Mouse (Mus musculus): ENCODE data around the gene Grasp. TPM values are rescaled to one million over a fixed set of nuclear protein-coding genes. Genes with fewer than 3 reads are reported as not detected.

Grasp gene
- total and polyA plus RNA-seq, 3 experiments = 7.6 to 11.5 (median 10.9) TPM

DNA sequence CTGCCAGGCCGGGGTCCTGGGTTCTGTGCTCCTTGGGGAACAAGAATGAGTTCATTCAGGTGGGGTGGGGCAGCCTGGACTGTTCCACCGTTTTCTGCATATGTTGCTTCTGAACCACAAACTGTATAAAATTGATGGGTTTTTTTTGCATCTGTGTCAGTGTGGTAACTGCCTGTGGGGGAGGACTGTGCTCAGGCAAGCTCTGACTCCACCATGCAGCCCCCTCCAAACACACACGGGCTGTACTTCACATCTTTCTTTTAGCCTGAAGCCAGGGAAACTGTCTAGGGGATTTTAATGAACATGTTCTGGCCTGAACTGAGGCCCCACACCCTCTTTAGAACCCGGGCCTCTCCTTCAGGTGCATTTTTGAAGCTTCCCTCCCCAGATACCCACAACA lies 8.6 kb downstream of the Grasp start:
- H3K27ac ChIP-seq = no peak overlapping the region

DNA sequence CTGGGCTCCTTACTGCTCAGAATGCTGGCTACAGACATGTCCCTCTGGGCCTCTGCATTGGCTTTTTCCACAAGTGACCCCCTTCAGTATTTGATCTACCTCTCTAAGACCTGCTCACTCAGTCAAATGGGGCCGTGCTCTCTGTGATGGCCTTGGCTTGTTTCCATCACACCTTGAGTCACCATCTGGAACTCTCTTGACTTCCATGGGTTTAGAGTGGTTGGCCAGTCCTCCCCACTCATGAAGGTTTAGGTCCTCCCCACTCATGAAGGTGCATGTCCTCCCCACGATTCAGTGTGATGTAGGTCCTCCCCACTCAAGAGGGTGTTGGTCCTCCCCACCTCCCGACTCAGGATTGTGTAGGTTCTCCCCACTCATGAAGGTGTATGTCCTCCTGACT lies 9.2 kb downstream of the Grasp start:
- no peak for TF ChIP-seq EP300 (IDR thresholded peaks at IDR 0.05; ENCODE audit: insufficient read depth, low read depth, low read length)
- TF ChIP-seq POLR2A (IDR thresholded peaks at IDR 0.05; ENCODE audit: insufficient read depth, low read depth, low read length) = no peak
- TF ChIP-seq CTCF (IDR thresholded peaks at IDR 0.05) = no peak
- no peak overlapping the region for H3K4me3 ChIP-seq
- no peaks in the 10 kb centered on the region for H3K79me2 ChIP-seq (replicated peaks; ENCODE audit: control insufficient read depth, insufficient read depth, low read length)
- intact Hi-C loops (cut with DNase I) = no loop called here
- 69% methylated on average over 3 of the region's 3 CpGs for WGBS
- H3K36me3 ChIP-seq (ENCODE audit: control insufficient read depth, insufficient read depth, low read length) = no peaks in the 10 kb centered on the region
- H3K9ac ChIP-seq (ENCODE audit: low read depth, low read length) = no peak overlapping the region
- H3K4me1 ChIP-seq (ENCODE audit: control insufficient read depth, insufficient read depth, low read length) = peaks cover 13% of the 10 kb centered on the region
- no peaks in the 10 kb centered on the region for H3K27me3 ChIP-seq (ENCODE audit: control insufficient read depth, insufficient read depth, low read length)
- DNase-seq = peak in 1 of 2 experiments; percentile 20
- peak overlapping the region; percentile 47; the same call in 1 of the 2 replicates for H3K27ac ChIP-seq

More for the DNA sequence above, 8.6 kb downstream of the Grasp start:
- Histone ChIP-seq H3K4me1 (ENCODE audit: control insufficient read depth, insufficient read depth, low read length) (peaks cover 13% of the 10 kb centered on the region), H3K36me3 (ENCODE audit: control insufficient read depth, insufficient read depth, low read length) (no peaks in the 10 kb centered on the region), H3K79me2 (replicated peaks; ENCODE audit: control insufficient read depth, insufficient read depth, low read length) (no peaks in the 10 kb centered on the region), H3K4me3 (no peak overlapping the region), H3K27me3 (ENCODE audit: control insufficient read depth, insufficient read depth, low read length) (no peaks in the 10 kb centered on the region), H3K9ac (ENCODE audit: low read depth, low read length) (no peak overlapping the region)
- 72% methylated on average over 4 of the region's 4 CpGs for WGBS
- intact Hi-C loops (cut with DNase I) = no loop called here
- TF ChIP-seq POLR2A (IDR thresholded peaks at IDR 0.05; ENCODE audit: insufficient read depth, low read depth, low read length) = no peak
- no peak for TF ChIP-seq CTCF (IDR thresholded peaks at IDR 0.05)
- no peak for TF ChIP-seq EP300 (IDR thresholded peaks at IDR 0.05; ENCODE audit: insufficient read depth, low read depth, low read length)
- DNase-seq = no peak

DNA sequence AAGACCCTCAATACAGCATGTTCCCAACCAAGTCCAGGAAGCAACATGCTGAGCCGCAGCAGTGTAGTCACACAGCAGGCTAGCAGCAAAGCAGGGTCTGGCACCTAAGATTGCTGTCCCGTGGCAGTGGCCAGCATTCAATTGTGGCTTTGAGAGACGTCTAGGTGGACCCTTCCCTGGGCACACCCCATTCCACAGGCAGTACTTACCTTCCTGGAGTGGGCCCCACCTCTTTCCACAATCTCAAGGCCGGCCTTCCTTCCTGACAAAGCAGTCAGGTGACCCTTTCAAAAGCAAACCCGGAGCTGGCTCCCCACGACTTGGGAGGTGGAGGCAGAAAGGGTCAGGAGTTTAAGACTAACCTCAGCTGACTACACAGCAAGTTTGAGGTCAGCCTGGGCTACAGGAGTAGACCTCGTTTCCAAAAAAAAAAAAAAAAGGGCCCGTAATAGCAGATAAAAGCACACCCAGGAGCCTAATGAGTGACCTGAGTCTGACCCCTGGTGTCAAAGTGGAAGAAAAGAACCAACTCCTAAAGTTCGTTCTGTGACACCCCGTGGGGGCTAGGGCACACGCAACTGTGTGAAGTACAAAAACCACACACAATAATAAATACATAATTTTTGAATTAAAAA lies 9.8 kb downstream of the Grasp start:
- H3K79me2 ChIP-seq (replicated peaks; ENCODE audit: control insufficient read depth, insufficient read depth, low read length) = no peaks in the 10 kb centered on the region
- DNase-seq = peak; percentile 32 to 45
- H3K36me3 ChIP-seq (ENCODE audit: control insufficient read depth, insufficient read depth, low read length) = no peaks in the 10 kb centered on the region
- H3K27ac ChIP-seq = peak overlapping the region; percentile 47; the same call in 1 of the 2 replicates
- 39% methylated on average over 11 of the region's 11 CpGs for WGBS
- H3K4me3 ChIP-seq = no peak overlapping the region
- H3K4me1 ChIP-seq (ENCODE audit: control insufficient read depth, insufficient read depth, low read length) = peaks cover 10% of the 10 kb centered on the region
- TF ChIP-seq EP300 (IDR thresholded peaks at IDR 0.05; ENCODE audit: insufficient read depth, low read depth, low read length) = no peak
- intact Hi-C loops (cut with DNase I) = no loop called here
- H3K9ac ChIP-seq (ENCODE audit: low read depth, low read length) = no peak overlapping the region
- H3K27me3 ChIP-seq (ENCODE audit: control insufficient read depth, insufficient read depth, low read length) = no peaks in the 10 kb centered on the region

DNA sequence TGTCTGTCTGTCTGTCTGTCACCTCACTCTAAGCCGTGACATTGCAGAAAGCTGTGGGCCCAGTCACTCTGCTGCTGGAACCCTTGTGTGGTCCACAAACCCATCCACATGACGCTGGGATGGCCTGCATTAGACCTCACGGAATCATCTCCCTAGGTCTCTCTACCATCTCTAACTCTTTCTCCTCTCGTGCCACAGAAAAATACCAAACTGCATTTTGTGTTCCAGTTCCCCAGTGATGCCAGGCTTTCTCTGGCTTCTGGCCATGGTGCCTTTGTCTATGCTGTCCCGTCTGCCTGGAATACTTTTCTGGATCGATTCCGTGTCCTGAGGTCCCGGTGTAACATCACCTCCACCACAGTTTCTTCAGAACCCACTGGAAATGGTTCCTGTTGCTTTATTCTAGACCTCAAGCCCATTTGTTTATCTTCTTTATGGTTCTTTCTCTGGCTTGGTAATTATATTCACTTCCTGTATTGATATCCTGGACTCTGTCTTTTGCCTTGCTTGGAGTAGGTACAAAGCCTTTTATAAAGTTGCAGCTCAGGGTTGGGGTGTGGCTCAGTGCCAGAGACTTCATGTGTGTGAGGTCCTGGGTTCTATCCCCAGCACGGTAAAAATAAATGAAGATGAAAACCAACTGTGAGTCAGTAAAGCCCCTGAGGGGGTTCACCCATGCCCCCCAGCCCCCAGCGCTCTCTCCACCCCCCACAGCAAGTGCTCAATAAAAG lies 10.8 kb downstream of the Grasp start:
- DNase-seq = no peak
- H3K79me2 ChIP-seq (replicated peaks; ENCODE audit: control insufficient read depth, insufficient read depth, low read length) = no peaks in the 10 kb centered on the region
- no peak for TF ChIP-seq EP300 (IDR thresholded peaks at IDR 0.05; ENCODE audit: insufficient read depth, low read depth, low read length)
- no peak for TF ChIP-seq CTCF (IDR thresholded peaks at IDR 0.05)
- no peak for TF ChIP-seq POLR2A (IDR thresholded peaks at IDR 0.05; ENCODE audit: insufficient read depth, low read depth, low read length)
- H3K4me3 ChIP-seq = no peak overlapping the region
- peaks cover 4% of the 10 kb centered on the region for H3K4me1 ChIP-seq (ENCODE audit: control insufficient read depth, insufficient read depth, low read length)
- H3K36me3 ChIP-seq (ENCODE audit: control insufficient read depth, insufficient read depth, low read length) = no peaks in the 10 kb centered on the region
- no peak overlapping the region for H3K9ac ChIP-seq (ENCODE audit: low read depth, low read length)
- H3K27ac ChIP-seq = no peak overlapping the region; the same call in 1 of the 2 replicates
- 52% methylated on average over 10 of the region's 10 CpGs for WGBS
- intact Hi-C loops (cut with DNase I) = no loop called here
- H3K27me3 ChIP-seq (ENCODE audit: control insufficient read depth, insufficient read depth, low read length) = no peaks in the 10 kb centered on the region

DNA sequence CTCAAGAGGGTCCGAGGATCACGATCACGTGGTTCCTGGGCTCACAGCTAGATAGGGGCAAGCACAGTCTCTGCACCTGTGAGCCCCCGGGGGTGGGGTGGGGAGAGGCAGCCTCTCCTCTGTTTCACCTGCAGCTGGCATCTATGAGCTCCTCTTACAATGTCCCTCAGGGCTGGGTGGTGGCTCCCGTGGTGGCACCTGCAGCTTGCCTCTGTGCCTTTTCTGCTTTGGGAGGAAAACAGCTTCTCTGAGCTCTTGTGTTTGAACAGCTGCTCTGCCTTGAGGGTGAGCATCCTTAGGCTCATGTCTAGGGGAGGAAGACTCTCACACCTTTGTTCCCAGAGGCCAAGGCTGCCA lies 11.3 kb downstream of the Grasp start:
- peak in 1 of 2 experiments; percentile 11 for DNase-seq
- 40% methylated on average over 5 of the region's 5 CpGs for WGBS
- H3K79me2 ChIP-seq (replicated peaks; ENCODE audit: control insufficient read depth, insufficient read depth, low read length) = no peaks in the 10 kb centered on the region
- peaks cover 4% of the 10 kb centered on the region for H3K4me1 ChIP-seq (ENCODE audit: control insufficient read depth, insufficient read depth, low read length)
- H3K27ac ChIP-seq = no peak overlapping the region
- intact Hi-C loops (cut with DNase I) = no loop called here
- no peak overlapping the region for H3K4me3 ChIP-seq
- H3K36me3 ChIP-seq (ENCODE audit: control insufficient read depth, insufficient read depth, low read length) = no peaks in the 10 kb centered on the region
- H3K9ac ChIP-seq (ENCODE audit: low read depth, low read length) = no peak overlapping the region
- no peak for TF ChIP-seq CTCF (IDR thresholded peaks at IDR 0.05)
- no peak for TF ChIP-seq EP300 (IDR thresholded peaks at IDR 0.05; ENCODE audit: insufficient read depth, low read depth, low read length)
- no peak for TF ChIP-seq POLR2A (IDR thresholded peaks at IDR 0.05; ENCODE audit: insufficient read depth, low read depth, low read length)
- no peaks in the 10 kb centered on the region for H3K27me3 ChIP-seq (ENCODE audit: control insufficient read depth, insufficient read depth, low read length)

DNA sequence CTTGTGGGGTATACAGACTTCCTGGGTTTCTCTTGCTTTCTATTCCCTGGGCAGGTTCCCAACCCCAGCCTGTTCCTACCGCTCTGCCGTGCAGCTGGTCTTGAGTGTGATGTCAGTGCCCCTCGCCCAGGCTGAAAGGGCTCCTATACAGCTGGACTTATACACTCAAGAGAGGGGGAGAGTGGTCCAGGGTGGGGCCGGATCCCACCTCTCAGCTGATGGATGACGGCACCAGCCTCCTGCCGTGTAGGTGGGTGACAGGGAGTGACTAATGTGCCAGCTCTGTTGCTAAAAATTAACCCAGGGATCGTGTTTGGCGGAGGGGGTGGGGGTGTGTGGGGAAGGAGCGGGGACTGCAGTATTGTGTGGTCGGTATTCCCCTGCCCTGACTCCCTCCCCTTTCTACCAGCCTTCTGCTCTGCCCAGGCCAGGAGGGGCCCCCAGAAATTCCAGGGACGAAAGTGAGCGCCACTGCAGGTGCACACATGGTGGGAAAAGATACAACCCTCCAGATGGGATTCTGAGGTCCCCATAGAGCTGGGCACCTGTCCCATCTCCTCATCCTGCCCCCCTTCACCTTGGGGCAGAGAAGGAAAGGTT lies 11.8 kb downstream of the Grasp start:
- intact Hi-C loops (cut with DNase I) = no loop called here
- Histone ChIP-seq H3K4me1 (ENCODE audit: control insufficient read depth, insufficient read depth, low read length) (peaks cover 4% of the 10 kb centered on the region), H3K27ac (no peak overlapping the region), H3K79me2 (replicated peaks; ENCODE audit: control insufficient read depth, insufficient read depth, low read length) (no peaks in the 10 kb centered on the region), H3K4me3 (no peak overlapping the region), H3K9ac (ENCODE audit: low read depth, low read length) (no peak overlapping the region), H3K27me3 (ENCODE audit: control insufficient read depth, insufficient read depth, low read length) (no peaks in the 10 kb centered on the region), H3K36me3 (ENCODE audit: control insufficient read depth, insufficient read depth, low read length) (no peaks in the 10 kb centered on the region)
- TF ChIP-seq CTCF (IDR thresholded peaks at IDR 0.05) = no peak
- no peak for TF ChIP-seq EP300 (IDR thresholded peaks at IDR 0.05; ENCODE audit: insufficient read depth, low read depth, low read length)
- TF ChIP-seq POLR2A (IDR thresholded peaks at IDR 0.05; ENCODE audit: insufficient read depth, low read depth, low read length) = no peak
- DNase-seq = no peak
- 45% methylated on average over 12 of the region's 12 CpGs for WGBS

Data from heart, adult 2 months (tissue).